Mouse (Mus musculus): ENCODE measurements around the gene S100a14. TPM values are rescaled to one million over a fixed set of nuclear protein-coding genes. Genes with fewer than 3 reads are reported as not detected.

The S100a14 gene
- polyA plus RNA-seq, 1 experiment from 2014 or later = not detected

DNA sequence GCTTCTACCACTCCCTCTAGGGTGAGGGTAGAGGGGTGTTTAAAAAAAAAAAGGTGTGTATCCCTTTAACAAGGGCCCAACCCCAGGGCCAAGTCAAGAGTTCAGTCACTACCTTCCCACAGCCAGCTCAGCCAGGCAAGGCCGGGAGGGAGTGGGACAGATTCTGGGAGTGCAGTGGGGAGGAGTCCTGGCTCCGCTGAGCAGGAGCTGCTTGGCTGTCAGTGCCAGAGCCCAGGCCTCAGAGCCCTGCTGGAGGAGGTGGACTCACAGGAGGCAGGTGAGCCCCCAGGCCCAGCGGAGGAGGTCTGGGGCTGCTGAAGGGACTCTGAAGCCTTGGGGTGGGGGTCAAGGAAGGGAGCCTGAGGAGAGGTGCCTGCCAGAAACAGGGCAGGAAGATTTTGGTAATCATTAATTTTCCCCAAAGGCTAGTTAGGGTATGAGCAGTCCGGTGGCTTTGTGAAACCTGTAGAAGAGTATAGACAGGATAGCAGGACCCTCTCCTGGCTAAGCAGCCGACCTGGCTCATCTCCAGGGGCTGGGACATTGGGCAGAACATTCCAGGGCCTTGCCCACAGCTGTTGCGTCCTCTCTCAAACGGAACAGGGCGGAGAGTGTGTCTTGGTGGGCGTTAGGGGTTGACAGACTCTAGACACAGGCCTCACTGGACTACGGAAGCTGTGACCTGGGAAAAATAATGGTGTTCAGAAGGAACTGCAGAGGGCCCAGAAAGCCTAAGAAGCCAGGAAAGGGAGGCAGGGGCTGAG lies 10.7 kb downstream of the S100a14 start, which contains the start of gene S100a16:
TSS of gene S100a16 (plus strand) at position 114 of the 764 bp plus-strand sequence.
- no peak within 1 kb of the TSS for H3K27ac ChIP-seq
- DNase-seq (ENCODE audit: low spot score) (no peak), ATAC-seq (ENCODE audit: low FRiP score) (no peak)
- H3K4me3 ChIP-seq (replicated peaks; ENCODE audit: low read length) = no peak within 1 kb of the TSS
- WGBS = 43% methylated on average over 10 of the region's 10 CpGs
- no peak within 1 kb of the TSS for H3K9ac ChIP-seq
- no peaks in the 10 kb centered on the region for H3K36me3 ChIP-seq (replicated peaks; ENCODE audit: control insufficient read depth, insufficient read depth)
- H3K9me3 ChIP-seq (ENCODE audit: control insufficient read depth, low read length) = no peaks in the 10 kb centered on the region
- no peak within 1 kb of the TSS; the same call in 1 of the 2 replicates for H3K4me2 ChIP-seq (replicated peaks)
- H3K4me1 ChIP-seq (replicated peaks; ENCODE audit: control insufficient read depth, insufficient read depth, low read length) = 0 out of 2 replicates have a peak, but pooled peaks cover 4% of the 10 kb centered on the region
- no peaks in the 10 kb centered on the region for H3K27me3 ChIP-seq (ENCODE audit: control insufficient read depth, insufficient read depth, low read length)

DNA sequence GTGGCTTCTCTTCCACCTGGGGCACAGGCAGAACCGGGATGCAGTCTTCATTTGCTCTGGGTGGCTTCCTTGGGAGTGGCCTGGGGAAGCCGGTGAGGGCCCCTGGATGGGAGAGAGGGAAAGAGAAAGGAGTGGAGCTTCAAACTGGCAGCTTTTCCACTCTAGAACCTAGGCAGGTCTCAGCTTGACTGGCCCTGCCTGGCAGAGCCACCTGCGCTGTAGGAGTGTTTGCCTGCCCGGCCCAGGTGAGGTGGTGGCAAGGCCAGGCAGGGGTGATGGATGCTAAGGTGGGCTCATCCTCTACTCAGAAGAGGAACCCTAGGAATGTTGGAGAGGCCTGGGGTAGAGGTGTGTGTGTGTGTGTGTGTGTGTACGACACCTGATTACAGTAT lies 11.2 kb downstream of the S100a14 start:
- no peaks in the 10 kb centered on the region for H3K9me3 ChIP-seq (ENCODE audit: control insufficient read depth, low read length)
- no peak overlapping the region for H3K9ac ChIP-seq
- H3K27ac ChIP-seq = no peak overlapping the region
- ATAC-seq (ENCODE audit: low FRiP score) (no peak), DNase-seq (ENCODE audit: low spot score) (no peak)
- H3K27me3 ChIP-seq (ENCODE audit: control insufficient read depth, insufficient read depth, low read length) = no peaks in the 10 kb centered on the region
- H3K4me2 ChIP-seq (replicated peaks) = no peak overlapping the region
- H3K4me1 ChIP-seq (replicated peaks; ENCODE audit: control insufficient read depth, insufficient read depth, low read length) = 0 out of 2 replicates have a peak, but pooled peaks cover 4% of the 10 kb centered on the region
- WGBS = 85% methylated on average over 5 of the region's 5 CpGs
- no peak overlapping the region for H3K4me3 ChIP-seq (replicated peaks; ENCODE audit: low read length)
- H3K36me3 ChIP-seq (replicated peaks; ENCODE audit: control insufficient read depth, insufficient read depth) = no peaks in the 10 kb centered on the region

DNA sequence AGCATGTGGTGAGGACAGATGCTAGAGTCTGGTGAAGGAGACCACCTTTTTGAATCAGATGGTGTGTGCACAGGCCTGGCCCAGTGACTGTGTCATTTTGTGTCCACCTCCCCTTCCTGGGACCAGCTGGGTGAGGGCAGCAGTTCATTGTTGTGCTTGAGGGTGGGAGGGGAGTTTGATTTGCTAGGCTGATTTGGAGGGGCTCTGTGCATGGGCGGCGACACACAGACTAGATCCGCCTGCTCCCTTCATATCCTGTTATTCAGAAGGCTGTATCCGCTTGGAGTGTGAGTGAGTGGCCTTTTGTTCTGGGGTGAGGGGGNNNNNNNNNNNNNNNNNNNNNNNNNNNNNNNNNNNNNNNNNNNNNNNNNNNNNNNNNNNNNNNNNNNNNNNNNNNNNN lies 14.2 kb downstream of the S100a14 start:
- 32% methylated on average over 4 of the region's 4 CpGs for WGBS
- Histone ChIP-seq H3K27me3 (ENCODE audit: control insufficient read depth, insufficient read depth, low read length) (no peaks in the 10 kb centered on the region), H3K4me2 (replicated peaks) (peak overlapping the region; percentile 12)

DNA sequence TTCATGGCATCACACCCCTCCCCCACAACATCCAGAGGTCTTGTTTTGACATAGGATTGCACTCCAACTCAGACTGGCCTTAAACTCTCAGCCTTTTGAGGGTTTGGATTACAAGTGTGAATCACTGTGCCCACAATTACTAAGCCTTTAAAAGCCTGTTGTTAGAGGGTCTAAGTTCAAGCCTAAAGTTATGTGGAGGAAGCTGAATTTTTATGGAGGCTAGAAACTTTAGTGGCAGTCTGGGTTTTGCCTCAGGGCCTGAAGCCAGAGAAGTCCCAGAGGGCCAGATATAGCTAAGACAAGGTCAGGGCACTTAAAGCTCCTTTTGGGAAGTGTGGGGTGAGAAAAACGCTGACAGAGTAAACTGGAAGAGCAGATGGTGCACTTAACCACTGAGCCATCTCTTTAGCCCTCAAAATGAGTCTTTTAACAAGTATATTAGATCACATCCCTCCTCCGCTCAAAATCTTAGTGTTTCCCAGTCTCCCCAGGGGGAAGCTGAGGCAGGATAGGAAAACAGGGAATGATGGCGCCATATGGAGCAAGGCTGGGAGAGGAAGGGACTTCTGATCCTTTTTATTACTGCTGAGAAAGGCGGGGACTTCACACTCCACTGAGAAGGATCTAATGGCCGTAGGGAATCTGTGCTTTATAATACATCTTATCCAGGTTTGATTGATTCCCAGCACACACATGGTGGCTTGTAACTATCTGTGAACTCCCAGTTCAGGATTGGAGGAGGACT lies 23.2 kb downstream of the S100a14 start:
- H3K4me2 ChIP-seq (replicated peaks) = no peak overlapping the region
- 61% methylated on average over 5 of the region's 5 CpGs for WGBS
- ATAC-seq (ENCODE audit: low FRiP score) (no peak), DNase-seq (ENCODE audit: low spot score) (no peak)
- no peak overlapping the region for H3K4me3 ChIP-seq (replicated peaks; ENCODE audit: low read length)
- no peaks in the 10 kb centered on the region for H3K36me3 ChIP-seq (replicated peaks; ENCODE audit: control insufficient read depth, insufficient read depth)
- no peak overlapping the region for H3K9ac ChIP-seq
- no peaks in the 10 kb centered on the region for H3K27me3 ChIP-seq (ENCODE audit: control insufficient read depth, insufficient read depth, low read length)
- H3K9me3 ChIP-seq (ENCODE audit: control insufficient read depth, low read length) = no peaks in the 10 kb centered on the region
- H3K4me1 ChIP-seq (replicated peaks; ENCODE audit: control insufficient read depth, insufficient read depth, low read length) = no peaks in the 10 kb centered on the region
- no peak overlapping the region for H3K27ac ChIP-seq

More for the DNA sequence above, 14.2 kb downstream of the S100a14 start:
- Histone ChIP-seq H3K9me3 (ENCODE audit: control insufficient read depth, low read length) (no peaks in the 10 kb centered on the region), H3K4me1 (replicated peaks; ENCODE audit: control insufficient read depth, insufficient read depth, low read length) (0 out of 2 replicates have a peak, but pooled peaks cover 4% of the 10 kb centered on the region), H3K27ac (no peak overlapping the region), H3K36me3 (replicated peaks; ENCODE audit: control insufficient read depth, insufficient read depth) (no peaks in the 10 kb centered on the region), H3K4me3 (replicated peaks; ENCODE audit: low read length) (no peak overlapping the region), H3K9ac (0 out of 2 replicates have a peak overlapping the region, but pooled peaks have one; percentile 24)
- ATAC-seq (ENCODE audit: low FRiP score) (peak; percentile 58; the same call in 1 of the 2 replicates), DNase-seq (ENCODE audit: low spot score) (no peak)

DNA sequence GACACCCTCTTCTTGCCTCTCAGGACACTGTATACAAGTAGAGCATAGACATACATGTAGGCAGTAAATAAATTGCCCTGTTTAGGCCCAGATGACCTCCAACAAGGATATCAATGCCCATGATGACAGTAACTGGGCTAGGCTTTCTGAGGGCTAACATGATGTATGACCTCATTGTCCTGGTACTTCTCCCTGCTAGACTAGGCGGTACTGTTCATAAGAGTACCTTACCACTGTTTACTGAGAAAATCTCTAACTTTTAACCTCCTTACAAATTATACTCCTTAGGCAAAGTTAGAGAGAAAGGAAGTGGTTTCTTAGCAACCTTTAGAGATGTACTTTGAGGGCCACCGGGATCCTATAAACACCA lies 23.8 kb downstream of the S100a14 start:
- 91% methylated on average over 2 of the region's 2 CpGs for WGBS
- Histone ChIP-seq H3K4me3 (replicated peaks; ENCODE audit: low read length) (no peak overlapping the region), H3K4me2 (replicated peaks) (no peak overlapping the region), H3K9me3 (ENCODE audit: control insufficient read depth, low read length) (no peaks in the 10 kb centered on the region), H3K36me3 (replicated peaks; ENCODE audit: control insufficient read depth, insufficient read depth) (no peaks in the 10 kb centered on the region), H3K9ac (no peak overlapping the region), H3K27ac (no peak overlapping the region), H3K27me3 (ENCODE audit: control insufficient read depth, insufficient read depth, low read length) (no peaks in the 10 kb centered on the region), H3K4me1 (replicated peaks; ENCODE audit: control insufficient read depth, insufficient read depth, low read length) (no peaks in the 10 kb centered on the region)
- DNase-seq (ENCODE audit: low spot score) (no peak), ATAC-seq (ENCODE audit: low FRiP score) (no peak)

DNA sequence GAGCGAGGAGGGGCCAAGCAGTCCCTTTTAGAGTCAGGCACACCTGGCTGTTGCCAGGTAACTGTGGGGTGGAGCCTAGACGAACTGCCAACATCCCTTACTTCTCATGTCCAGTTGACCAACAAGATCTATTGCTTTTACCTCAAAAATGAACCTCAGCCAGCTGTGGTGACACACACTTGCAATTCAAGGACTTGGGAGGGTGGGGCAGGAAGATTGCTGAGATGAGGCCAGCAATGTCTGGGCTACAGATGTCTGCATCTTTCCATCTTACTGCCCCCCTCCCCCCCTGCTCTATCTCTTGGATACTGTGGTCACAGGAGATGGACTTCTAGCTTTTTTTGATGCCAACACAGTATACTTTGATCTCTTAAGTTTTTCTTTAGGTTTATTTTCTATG lies 25.6 kb downstream of the S100a14 start:
- H3K9me3 ChIP-seq (ENCODE audit: control insufficient read depth, low read length) = no peaks in the 10 kb centered on the region
- no peak for DNase-seq (ENCODE audit: low spot score)
- no peak overlapping the region for H3K9ac ChIP-seq
- 86% methylated on average over 2 of the region's 2 CpGs for WGBS
- H3K4me2 ChIP-seq (replicated peaks) = no peak overlapping the region
- no peaks in the 10 kb centered on the region for H3K27me3 ChIP-seq (ENCODE audit: control insufficient read depth, insufficient read depth, low read length)
- no peak overlapping the region for H3K27ac ChIP-seq
- no peak for ATAC-seq (ENCODE audit: low FRiP score)
- H3K4me3 ChIP-seq (replicated peaks; ENCODE audit: low read length) = no peak overlapping the region
- H3K4me1 ChIP-seq (replicated peaks; ENCODE audit: control insufficient read depth, insufficient read depth, low read length) = no peaks in the 10 kb centered on the region
- no peaks in the 10 kb centered on the region for H3K36me3 ChIP-seq (replicated peaks; ENCODE audit: control insufficient read depth, insufficient read depth)

DNA sequence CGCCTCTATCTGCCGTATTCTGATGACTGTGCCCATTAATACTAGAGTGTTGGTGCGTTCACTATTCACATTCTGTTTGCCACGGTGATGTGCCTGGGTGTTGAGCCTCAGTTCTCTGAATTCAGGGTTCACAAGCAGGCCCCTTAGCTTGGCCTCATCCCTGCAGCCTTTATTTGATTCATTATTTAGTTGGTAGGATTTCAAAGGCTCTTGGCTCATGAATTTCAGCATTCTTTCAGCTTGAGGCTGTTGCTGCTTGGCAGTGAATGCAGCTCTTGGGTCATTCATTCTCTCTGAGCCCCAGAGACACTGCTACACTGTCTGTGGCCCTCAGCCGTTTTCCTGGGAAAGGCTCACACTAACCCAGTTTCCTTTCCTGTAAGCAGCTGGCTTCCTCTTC lies 29.3 kb downstream of the S100a14 start:
- H3K27ac ChIP-seq = no peak overlapping the region
- no peaks in the 10 kb centered on the region for H3K36me3 ChIP-seq (replicated peaks; ENCODE audit: control insufficient read depth, insufficient read depth)
- H3K4me1 ChIP-seq (replicated peaks; ENCODE audit: control insufficient read depth, insufficient read depth, low read length) = no peaks in the 10 kb centered on the region
- no peak overlapping the region for H3K4me3 ChIP-seq (replicated peaks; ENCODE audit: low read length)
- ATAC-seq (ENCODE audit: low FRiP score) (peak; percentile 87; the same call in 1 of the 2 replicates), DNase-seq (ENCODE audit: low spot score) (peak; percentile 47)
- 31% methylated on average over 5 of the region's 5 CpGs for WGBS
- H3K27me3 ChIP-seq (ENCODE audit: control insufficient read depth, insufficient read depth, low read length) = no peaks in the 10 kb centered on the region
- no peaks in the 10 kb centered on the region for H3K9me3 ChIP-seq (ENCODE audit: control insufficient read depth, low read length)
- H3K9ac ChIP-seq = no peak overlapping the region
- no peak overlapping the region for H3K4me2 ChIP-seq (replicated peaks)

DNA sequence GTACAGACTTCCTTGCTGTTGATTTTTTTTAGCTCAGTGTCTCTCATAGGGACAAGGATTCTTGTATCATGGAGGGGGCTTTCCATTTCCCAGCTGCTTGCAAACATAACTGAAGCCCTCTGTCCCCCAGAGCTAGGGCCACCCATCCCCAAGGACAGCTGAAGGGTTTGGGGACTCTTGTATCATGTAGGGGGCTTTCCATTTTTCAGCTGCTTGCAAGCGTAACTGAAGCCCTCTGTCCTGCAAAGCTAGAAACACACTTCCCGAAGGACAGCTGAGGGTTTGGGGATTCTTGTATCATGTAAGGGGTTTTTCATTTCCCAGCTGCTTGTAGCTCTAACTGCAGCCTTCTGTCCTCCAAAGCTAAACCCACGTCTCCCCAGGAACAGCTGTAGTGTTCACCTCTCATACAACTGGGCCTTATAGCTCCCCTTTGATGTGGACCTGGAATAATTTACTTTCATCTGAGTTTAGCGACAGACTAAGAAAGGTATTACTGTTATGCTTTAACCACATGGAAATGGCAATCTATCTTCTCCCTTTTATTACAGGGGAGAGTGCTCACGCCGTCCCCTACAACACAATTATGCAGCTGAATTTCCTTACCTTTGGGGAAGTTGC lies 33.5 kb downstream of the S100a14 start, which contains the start of gene S100a3:
TSS of gene S100a3 (plus strand) at position 571 of the 621 bp plus-strand sequence.
- Histone ChIP-seq H3K4me3 (replicated peaks; ENCODE audit: low read length) (no peak within 1 kb of the TSS), H3K27me3 (ENCODE audit: control insufficient read depth, insufficient read depth, low read length) (no peaks in the 10 kb centered on the region), H3K9ac (no peak within 1 kb of the TSS), H3K4me2 (replicated peaks) (no peak within 1 kb of the TSS), H3K4me1 (replicated peaks; ENCODE audit: control insufficient read depth, insufficient read depth, low read length) (no peaks in the 10 kb centered on the region), H3K27ac (no peak within 1 kb of the TSS), H3K9me3 (ENCODE audit: control insufficient read depth, low read length) (no peaks in the 10 kb centered on the region), H3K36me3 (replicated peaks; ENCODE audit: control insufficient read depth, insufficient read depth) (no peaks in the 10 kb centered on the region)
- 80% methylated on average over 6 of the region's 6 CpGs for WGBS
- ATAC-seq (ENCODE audit: low FRiP score) = no peak
- DNase-seq (ENCODE audit: low spot score) = no peak

DNA sequence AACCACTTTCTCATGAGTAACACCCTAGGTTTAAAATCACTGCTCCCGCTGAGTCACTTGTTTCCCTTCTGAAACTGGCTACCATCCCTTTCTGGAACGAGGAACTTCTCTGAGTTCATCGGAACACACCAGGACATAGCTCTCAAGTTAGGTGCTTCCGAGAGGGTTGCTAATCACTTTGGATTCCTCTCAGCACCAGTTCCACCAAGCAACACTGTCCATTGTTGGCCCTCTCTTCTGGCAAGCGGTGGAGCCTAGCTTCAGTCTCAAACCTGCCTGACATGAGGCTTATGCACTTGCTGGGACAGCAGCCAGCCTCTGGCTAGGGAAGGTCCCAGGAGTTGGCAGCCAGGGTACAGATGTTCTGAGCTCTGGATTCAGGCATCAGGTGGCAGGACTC lies 48.0 kb downstream of the S100a14 start:
- no peak overlapping the region for H3K4me3 ChIP-seq (replicated peaks; ENCODE audit: low read length)
- no peaks in the 10 kb centered on the region for H3K36me3 ChIP-seq (replicated peaks; ENCODE audit: control insufficient read depth, insufficient read depth)
- ATAC-seq (ENCODE audit: low FRiP score) = no peak
- H3K9me3 ChIP-seq (ENCODE audit: control insufficient read depth, low read length) = no peaks in the 10 kb centered on the region
- H3K27ac ChIP-seq = no peak overlapping the region
- DNase-seq (ENCODE audit: low spot score) = no peak
- no peak overlapping the region for H3K9ac ChIP-seq
- H3K4me2 ChIP-seq (replicated peaks) = no peak overlapping the region
- H3K4me1 ChIP-seq (replicated peaks; ENCODE audit: control insufficient read depth, insufficient read depth, low read length) = no peaks in the 10 kb centered on the region
- 88% methylated on average over 5 of the region's 5 CpGs for WGBS
- no peaks in the 10 kb centered on the region for H3K27me3 ChIP-seq (ENCODE audit: control insufficient read depth, insufficient read depth, low read length)
